Mouse (Mus musculus): ENCODE data around the gene Igsf6. TPM values are rescaled to one million over a fixed set of nuclear protein-coding genes. Genes with fewer than 3 reads are reported as not detected.
A peak's percentile ranks its signal among the peaks of the same experiment; 100 is the strongest.

Igsf6 gene
- polyA plus RNA-seq (2012; rRNA removed), result 5.5 and 5.7 TPM in 2 replicates

GRCm38 (mm10) chr7:121074281-121074680 lies at the start of gene Igsf6:
Gene Igsf6 (minus strand): TSS chr7:121074572.
- Histone ChIP-seq H3K4me1 (ENCODE audit: control insufficient read depth, insufficient read depth, insufficient read length) (no peaks in the 10 kb centered on the region), H3K27ac (ENCODE audit: insufficient read depth, low read length) (peak within 1 kb of the TSS; percentile 76), H3K36me3 (ENCODE audit: control insufficient read depth, insufficient read depth, low read length) (0 out of 2 replicates have a peak, but pooled peaks cover 3% of the 10 kb centered on the region), H3K27me3 (ENCODE audit: control insufficient read depth, insufficient read depth, low read length) (no peaks in the 10 kb centered on the region), H3K4me3 (ENCODE audit: extremely low read depth, insufficient read depth, insufficient read length) (peak within 1 kb of the TSS; percentile 21)
- 72% methylated on average over 11 of the region's 11 CpGs for WGBS
- DNase-seq (ENCODE audit: low read depth in 1 of 2, low spot score in 2 of 2), result no peak
- TF ChIP-seq CTCF (IDR thresholded peaks at IDR 0.05; ENCODE audit: extremely low read depth, insufficient read depth, insufficient read length, insufficient replicate concordance) (no peak), POLR2A (IDR thresholded peaks at IDR 0.05; ENCODE audit: low read depth, low read length) (no peak)

GRCm38 (mm10) chr7:121120143-121120818 lies 45.9 kb upstream of the Igsf6 start:
- no peak overlapping the region for H3K4me3 ChIP-seq (ENCODE audit: extremely low read depth, insufficient read depth, insufficient read length)
- peak; percentile 9 to 55 for DNase-seq (ENCODE audit: low read depth in 1 of 2, low spot score in 2 of 2)
- no peaks in the 10 kb centered on the region for H3K36me3 ChIP-seq (ENCODE audit: control insufficient read depth, insufficient read depth, low read length)
- H3K27ac ChIP-seq (ENCODE audit: insufficient read depth, low read length), result no peak overlapping the region
- H3K4me1 ChIP-seq (ENCODE audit: control insufficient read depth, insufficient read depth, insufficient read length), result no peaks in the 10 kb centered on the region
- WGBS, result 17% methylated on average over 10 of the region's 10 CpGs
- TF ChIP-seq CTCF (IDR thresholded peaks at IDR 0.05; ENCODE audit: extremely low read depth, insufficient read depth, insufficient read length, insufficient replicate concordance), result peak; percentile 34; the same call in 1 of the 2 replicates
- TF ChIP-seq POLR2A (IDR thresholded peaks at IDR 0.05; ENCODE audit: low read depth, low read length), result no peak
- H3K27me3 ChIP-seq (ENCODE audit: control insufficient read depth, insufficient read depth, low read length), result no peaks in the 10 kb centered on the region

GRCm38 (mm10) chr7:121111762-121112161 lies 37.4 kb upstream of the Igsf6 start:
- no peak for DNase-seq (ENCODE audit: low read depth in 1 of 2, low spot score in 2 of 2)
- no peaks in the 10 kb centered on the region for H3K36me3 ChIP-seq (ENCODE audit: control insufficient read depth, insufficient read depth, low read length)
- 30% methylated on average over 3 of the region's 3 CpGs for WGBS
- H3K4me1 ChIP-seq (ENCODE audit: control insufficient read depth, insufficient read depth, insufficient read length), result no peaks in the 10 kb centered on the region
- no peak overlapping the region for H3K4me3 ChIP-seq (ENCODE audit: extremely low read depth, insufficient read depth, insufficient read length)
- no peaks in the 10 kb centered on the region for H3K27me3 ChIP-seq (ENCODE audit: control insufficient read depth, insufficient read depth, low read length)
- TF ChIP-seq POLR2A (IDR thresholded peaks at IDR 0.05; ENCODE audit: low read depth, low read length), result no peak
- TF ChIP-seq CTCF (IDR thresholded peaks at IDR 0.05; ENCODE audit: extremely low read depth, insufficient read depth, insufficient read length, insufficient replicate concordance), result no peak
- no peak overlapping the region for H3K27ac ChIP-seq (ENCODE audit: insufficient read depth, low read length)

- 34% methylated on average over 3 of the region's 3 CpGs for WGBS
- no peaks in the 10 kb centered on the region for H3K4me1 ChIP-seq (ENCODE audit: control insufficient read depth, insufficient read depth, insufficient read length)
- no peaks in the 10 kb centered on the region for H3K27me3 ChIP-seq (ENCODE audit: control insufficient read depth, insufficient read depth, low read length)
- no peak overlapping the region for H3K27ac ChIP-seq (ENCODE audit: insufficient read depth, low read length)
- H3K36me3 ChIP-seq (ENCODE audit: control insufficient read depth, insufficient read depth, low read length), result no peaks in the 10 kb centered on the region
- no peak overlapping the region for H3K4me3 ChIP-seq (ENCODE audit: extremely low read depth, insufficient read depth, insufficient read length)
- TF ChIP-seq POLR2A (IDR thresholded peaks at IDR 0.05; ENCODE audit: low read depth, low read length) (no peak), CTCF (IDR thresholded peaks at IDR 0.05; ENCODE audit: extremely low read depth, insufficient read depth, insufficient read length, insufficient replicate concordance) (no peak)
- DNase-seq (ENCODE audit: low read depth in 1 of 2, low spot score in 2 of 2), result no peak
Measured at GRCm38 (mm10) chr7:121111321-121111720, 36.9 kb upstream of the Igsf6 start.

- TF ChIP-seq CTCF (IDR thresholded peaks at IDR 0.05; ENCODE audit: extremely low read depth, insufficient read depth, insufficient read length, insufficient replicate concordance) (no peak), POLR2A (IDR thresholded peaks at IDR 0.05; ENCODE audit: low read depth, low read length) (no peak)
- Histone ChIP-seq H3K27ac (ENCODE audit: insufficient read depth, low read length) (no peak overlapping the region), H3K4me1 (ENCODE audit: control insufficient read depth, insufficient read depth, insufficient read length) (no peaks in the 10 kb centered on the region), H3K36me3 (ENCODE audit: control insufficient read depth, insufficient read depth, low read length) (no peaks in the 10 kb centered on the region), H3K4me3 (ENCODE audit: extremely low read depth, insufficient read depth, insufficient read length) (no peak overlapping the region), H3K27me3 (ENCODE audit: control insufficient read depth, insufficient read depth, low read length) (no peaks in the 10 kb centered on the region)
- no peak for DNase-seq (ENCODE audit: low read depth in 1 of 2, low spot score in 2 of 2)
- WGBS, result 67% methylated on average over 3 of the region's 3 CpGs
Measured at GRCm38 (mm10) chr7:121107851-121108250, 33.5 kb upstream of the Igsf6 start.

GRCm38 (mm10) chr7:121098614-121099389 lies 24.4 kb upstream of the Igsf6 start:
- DNase-seq (ENCODE audit: low read depth in 1 of 2, low spot score in 2 of 2), result no peak
- 85% methylated on average over 9 of the region's 10 CpGs for WGBS
- TF ChIP-seq POLR2A (IDR thresholded peaks at IDR 0.05; ENCODE audit: low read depth, low read length), result no peak

GRCm38 (mm10) chr7:121093026-121093425 lies 18.7 kb upstream of the Igsf6 start:
- Histone ChIP-seq H3K36me3 (ENCODE audit: control insufficient read depth, insufficient read depth, low read length) (no peaks in the 10 kb centered on the region), H3K4me3 (ENCODE audit: extremely low read depth, insufficient read depth, insufficient read length) (no peak overlapping the region), H3K27ac (ENCODE audit: insufficient read depth, low read length) (no peak overlapping the region), H3K4me1 (ENCODE audit: control insufficient read depth, insufficient read depth, insufficient read length) (no peaks in the 10 kb centered on the region), H3K27me3 (ENCODE audit: control insufficient read depth, insufficient read depth, low read length) (no peaks in the 10 kb centered on the region)
- DNase-seq (ENCODE audit: low read depth in 1 of 2, low spot score in 2 of 2), result no peak
- whole genome bisulfite sequencing, result 80% methylated on average over 4 of the region's 4 CpGs
- TF ChIP-seq POLR2A (IDR thresholded peaks at IDR 0.05; ENCODE audit: low read depth, low read length), result no peak
- no peak for TF ChIP-seq CTCF (IDR thresholded peaks at IDR 0.05; ENCODE audit: extremely low read depth, insufficient read depth, insufficient read length, insufficient replicate concordance)

More at GRCm38 (mm10) chr7:121098614-121099389, 24.4 kb upstream of the Igsf6 start:
- Histone ChIP-seq H3K4me3 (ENCODE audit: extremely low read depth, insufficient read depth, insufficient read length) (no peak overlapping the region), H3K4me1 (ENCODE audit: control insufficient read depth, insufficient read depth, insufficient read length) (no peaks in the 10 kb centered on the region), H3K27me3 (ENCODE audit: control insufficient read depth, insufficient read depth, low read length) (no peaks in the 10 kb centered on the region), H3K36me3 (ENCODE audit: control insufficient read depth, insufficient read depth, low read length) (no peaks in the 10 kb centered on the region), H3K27ac (ENCODE audit: insufficient read depth, low read length) (no peak overlapping the region)

Data from spleen, adult 2 months (tissue).